Mouse (Mus musculus) kidney, adult 8-10 months (tissue): ENCODE measurements around the gene Clock.

Source experiments
- DNase-seq, 2 experiments: peaks; one replicate each; pipeline ENCODE4 v3.0.0; 2022

Clock gene

DNA sequence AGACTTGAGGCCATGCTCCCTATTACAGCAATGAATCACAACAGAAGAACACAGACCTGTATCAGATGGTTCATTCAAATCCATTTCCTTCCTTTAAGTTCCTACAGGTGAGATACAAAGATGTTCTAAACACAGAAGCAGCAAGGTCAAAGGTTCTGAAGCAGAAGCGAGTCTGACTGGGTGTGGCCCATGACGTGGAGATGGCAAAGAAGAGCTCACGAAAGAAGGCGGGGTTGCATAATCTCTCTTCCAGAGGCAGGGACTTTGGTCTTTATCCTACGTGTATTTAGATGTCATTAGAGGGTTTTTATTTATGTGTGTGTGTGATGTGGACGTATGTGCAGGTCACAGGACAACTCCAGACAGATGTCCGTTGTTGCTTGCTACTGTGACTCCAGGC lies 126.9 kb downstream of the Clock start:
- no peak for DNase-seq

DNA sequence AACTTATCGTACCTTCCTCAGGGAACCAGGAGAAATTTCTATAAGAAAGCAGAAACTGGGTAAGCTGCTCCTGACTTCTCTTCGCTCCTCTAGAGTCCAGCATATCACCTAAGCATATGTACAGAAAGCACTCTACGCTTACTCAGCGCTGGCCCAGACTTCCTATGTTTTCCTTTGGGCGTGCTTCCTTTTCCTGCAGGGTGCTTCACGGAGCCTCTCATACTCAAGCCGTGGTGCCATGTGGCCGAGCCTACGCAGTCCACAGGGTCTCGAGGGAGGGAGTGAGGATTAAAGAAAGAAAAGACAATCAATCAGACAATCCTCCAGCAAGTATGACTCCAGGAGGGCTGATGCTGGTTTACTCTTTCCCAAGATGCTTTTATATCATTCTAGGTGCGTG lies 127.8 kb downstream of the Clock start:
- DNase-seq = no peak

- DNase-seq = no peak
Observed at GRCm38 (mm10) chr5:76176411-76176810, 128.2 kb downstream of the Clock start.

DNA sequence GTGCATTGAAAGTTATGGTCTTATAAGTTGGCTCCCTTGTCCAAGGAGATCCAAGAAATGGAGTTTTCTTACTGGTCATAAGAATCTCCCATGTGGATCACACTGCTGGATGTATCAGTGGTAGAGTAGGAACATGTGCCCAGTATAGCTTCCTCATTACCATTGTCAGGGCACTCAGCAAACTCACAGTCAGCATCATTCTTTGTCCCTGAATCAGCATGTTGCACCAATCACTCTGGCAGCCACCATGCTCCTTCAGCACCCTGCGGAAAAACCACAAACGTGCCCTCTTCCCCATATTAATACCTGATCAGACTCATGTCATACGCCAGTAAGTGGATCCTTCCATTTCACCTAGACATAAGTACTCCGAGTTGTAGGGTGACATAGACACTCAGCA lies 129.5 kb downstream of the Clock start:
- no peak for DNase-seq

- no peak for DNase-seq
Observed at GRCm38 (mm10) chr5:76171039-76171438, 133.6 kb downstream of the Clock start.

- DNase-seq = no peak
Observed at GRCm38 (mm10) chr5:76170522-76170921, 134.1 kb downstream of the Clock start.

DNA sequence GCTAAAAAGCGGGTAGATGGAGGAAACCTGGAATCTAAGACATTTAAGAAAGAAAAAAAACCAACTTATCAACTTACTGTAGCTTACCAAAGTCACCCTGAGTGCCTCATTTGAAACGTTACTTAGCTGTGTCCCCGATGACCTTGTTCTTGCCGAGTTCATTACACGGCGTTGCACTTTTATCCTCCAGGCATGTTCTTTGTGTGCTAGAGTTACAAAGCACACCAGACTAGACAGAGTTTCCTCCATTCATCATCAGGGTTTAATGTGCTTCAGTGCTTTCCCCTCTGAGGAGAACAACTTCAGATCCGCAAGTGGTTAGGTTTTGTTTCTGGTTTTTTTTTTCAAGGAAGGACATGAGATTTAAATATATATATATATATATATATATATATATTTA lies 139.8 kb downstream of the Clock start:
- no peak for DNase-seq

GRCm38 (mm10) chr5:76163828-76164390 lies 140.7 kb downstream of the Clock start:
- no peak for DNase-seq

DNA sequence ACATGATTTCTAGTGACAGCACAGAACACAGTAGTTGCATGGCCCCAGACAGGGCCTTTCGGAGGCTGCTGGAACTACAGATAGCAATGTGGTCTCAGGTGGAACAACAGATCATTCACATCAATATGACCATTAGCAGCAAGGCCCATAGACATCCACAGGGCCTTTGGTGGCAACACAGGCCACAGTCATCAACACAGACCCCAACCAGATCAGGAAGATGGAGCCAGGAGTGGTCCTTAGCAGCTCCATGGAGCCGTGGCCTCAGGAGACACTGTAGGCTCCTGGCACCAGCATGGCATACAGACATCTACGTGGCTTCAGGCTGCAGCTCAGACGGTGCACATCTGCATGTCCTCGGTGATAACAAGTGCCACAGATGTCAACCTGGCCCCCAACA lies 141.7 kb downstream of the Clock start:
- DNase-seq = no peak

GRCm38 (mm10) chr5:76161491-76161890 lies 143.1 kb downstream of the Clock start:
- no peak for DNase-seq

DNA sequence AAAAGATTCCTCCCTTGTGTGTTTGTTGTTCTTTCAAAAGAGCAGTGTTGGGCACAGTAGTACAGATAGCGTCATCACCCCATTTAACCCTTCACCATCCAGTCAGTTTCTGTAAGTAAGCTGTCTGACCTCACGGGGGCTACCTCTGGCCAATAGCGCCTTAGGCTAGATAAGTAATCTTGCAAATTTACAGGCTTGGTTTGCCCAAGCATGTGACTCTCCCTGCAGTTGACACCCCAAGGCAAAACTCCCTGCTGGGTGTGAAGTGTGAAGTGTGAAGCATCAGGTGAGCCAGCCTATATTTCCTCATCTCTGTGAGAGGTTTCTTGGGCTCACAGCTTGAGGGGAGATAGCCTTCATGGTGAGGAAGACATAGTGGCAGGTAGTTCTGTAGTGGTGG lies 144.5 kb downstream of the Clock start:
- DNase-seq = no peak
